Mouse (Mus musculus) left cerebral cortex, postnatal 25 days (tissue): ENCODE data around the gene Lrtm1. TPM values are rescaled to one million over a fixed set of nuclear protein-coding genes. Genes with fewer than 3 reads are reported as not detected.

Experiments
- DNase-seq, 2 experiments: peaks; one replicate each; pipeline ENCODE4 v3.0.0; 2022; ENCODE audit warnings: low spot score in 2 of 2, mixed read lengths in 1 of 2
- intact Hi-C: fragments of 180-260 bp; cut with DNase I; formaldehyde crosslinking; loops from one replicate; pipeline ENCODE4 v1.15.1; 2025
- total RNA-seq, 2 experiments: library from RNA; stranded (reverse); gene quantifications; 2 replicates each; pipeline ENCODE4 v1.2.3; 2021

Lrtm1 gene
- total RNA-seq: not detected

GRCm38 (mm10) chr14:29017883-29018282, at the start of gene Lrtm1:
Gene Lrtm1 (plus strand): TSS chr14:29018208.
- no peak for DNase-seq
- intact Hi-C loops: no loop called here

DNA sequence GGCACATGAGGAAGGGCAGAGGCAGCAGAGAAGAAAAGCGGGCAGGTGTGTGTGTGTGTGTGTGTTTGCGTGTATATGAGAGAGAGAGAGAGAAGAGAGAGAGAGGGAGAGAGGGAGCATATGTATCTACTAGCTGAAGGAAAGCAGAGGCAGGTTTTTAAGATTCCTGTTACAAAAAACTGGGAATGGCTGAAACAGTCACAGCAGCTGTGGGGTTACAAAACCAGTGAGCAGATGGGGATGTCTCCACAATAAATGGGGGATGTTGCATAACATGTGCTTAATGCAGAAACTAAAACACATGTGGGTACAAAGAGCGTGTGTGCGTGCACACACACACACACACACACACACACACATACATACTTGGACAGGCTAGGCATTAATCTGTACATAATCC, 48.8 kb upstream of the Lrtm1 start:
- peak; percentile 21 to 82 for DNase-seq
- intact Hi-C loops: no loop called here

- DNase-seq: no peak
- intact Hi-C loops: no loop called here
Observed at GRCm38 (mm10) chr14:28972620-28973019, 45.4 kb upstream of the Lrtm1 start.

GRCm38 (mm10) chr14:28979230-28979629, 38.8 kb upstream of the Lrtm1 start:
- intact Hi-C loops: loop anchor here (5.0 kb wide), 1 partner anchor 72 kb away; no protein-coding TSS in a partner anchor
- DNase-seq: peak; percentile 22 to 83

DNA sequence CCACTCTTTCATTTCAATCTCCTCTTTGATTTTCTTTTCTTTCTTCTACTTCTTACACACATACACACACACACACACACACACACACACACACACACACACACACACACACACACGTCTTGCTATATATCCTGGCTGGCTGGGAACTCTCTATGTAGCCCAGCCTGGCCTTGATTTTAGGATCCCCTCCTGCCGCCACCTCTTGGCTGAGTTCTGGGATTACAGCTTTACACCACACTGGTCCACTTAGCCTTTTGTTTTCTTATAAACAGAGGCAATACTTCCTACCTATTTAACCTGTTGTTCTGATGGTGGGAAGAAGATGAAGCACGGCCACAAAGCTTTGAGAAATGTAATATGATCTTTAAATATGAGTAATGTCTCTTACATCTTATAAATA, 37.5 kb upstream of the Lrtm1 start:
- DNase-seq: no peak
- intact Hi-C loops: no loop called here

DNA sequence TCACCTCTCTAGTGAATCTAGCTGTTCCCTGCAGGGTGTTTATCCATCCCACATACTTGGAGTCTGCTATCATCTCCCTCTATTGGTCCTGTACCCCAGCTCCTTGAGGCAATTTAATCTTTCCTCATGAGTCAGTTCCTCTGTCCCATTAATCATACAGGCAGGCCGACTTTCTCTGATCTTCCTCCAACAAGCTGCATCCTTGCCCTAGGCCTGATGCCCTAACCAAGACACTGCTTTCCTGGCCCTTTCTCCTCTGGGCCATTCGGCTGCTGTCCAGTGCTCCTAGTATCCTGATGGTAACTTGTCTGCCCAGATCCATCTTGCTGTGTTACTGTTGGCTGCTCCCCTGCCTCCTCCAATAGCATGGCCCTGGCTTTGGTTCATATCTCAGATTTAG, 33.7 kb upstream of the Lrtm1 start:
- intact Hi-C loops: no loop called here

DNA sequence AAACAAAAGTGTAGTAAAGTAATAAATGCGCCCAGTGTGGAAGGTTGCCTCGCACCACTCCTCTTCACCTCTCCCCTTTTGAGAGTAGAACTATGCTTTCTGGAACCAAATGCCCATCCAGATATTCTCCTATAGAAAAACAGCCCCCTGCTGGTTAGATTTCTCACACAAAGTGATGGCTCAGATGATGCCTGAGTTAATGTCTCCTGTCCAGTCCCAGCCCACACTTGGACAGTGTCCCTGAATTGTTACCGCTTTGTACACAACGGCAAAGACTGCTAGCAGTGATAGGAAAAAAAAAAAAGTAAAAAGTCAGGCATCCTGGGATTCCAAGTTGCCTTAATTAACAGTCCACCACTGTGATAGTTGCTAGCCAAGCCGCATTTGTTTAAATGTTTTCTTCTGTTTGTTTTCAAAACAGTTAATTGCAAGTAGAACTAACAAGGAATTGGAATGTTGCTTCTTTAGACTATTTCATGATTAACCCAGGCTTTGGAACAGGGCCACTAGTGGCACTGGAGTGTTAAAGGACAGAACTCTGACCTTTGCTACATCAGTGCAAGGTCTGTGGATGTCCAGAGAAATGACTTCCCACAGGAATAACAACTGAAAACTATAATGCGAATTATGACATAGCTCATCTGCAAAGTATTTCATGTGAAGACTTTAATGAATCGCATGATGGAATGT, 29.7 kb upstream of the Lrtm1 start:
- intact Hi-C loops: no loop called here

More for the DNA sequence above, 33.7 kb upstream of the Lrtm1 start:
- DNase-seq: no peak

GRCm38 (mm10) chr14:28996569-28996968, 21.4 kb upstream of the Lrtm1 start:
- no peak for DNase-seq
- intact Hi-C loops: no loop called here

More for the DNA sequence above, 29.7 kb upstream of the Lrtm1 start:
- no peak for DNase-seq

DNA sequence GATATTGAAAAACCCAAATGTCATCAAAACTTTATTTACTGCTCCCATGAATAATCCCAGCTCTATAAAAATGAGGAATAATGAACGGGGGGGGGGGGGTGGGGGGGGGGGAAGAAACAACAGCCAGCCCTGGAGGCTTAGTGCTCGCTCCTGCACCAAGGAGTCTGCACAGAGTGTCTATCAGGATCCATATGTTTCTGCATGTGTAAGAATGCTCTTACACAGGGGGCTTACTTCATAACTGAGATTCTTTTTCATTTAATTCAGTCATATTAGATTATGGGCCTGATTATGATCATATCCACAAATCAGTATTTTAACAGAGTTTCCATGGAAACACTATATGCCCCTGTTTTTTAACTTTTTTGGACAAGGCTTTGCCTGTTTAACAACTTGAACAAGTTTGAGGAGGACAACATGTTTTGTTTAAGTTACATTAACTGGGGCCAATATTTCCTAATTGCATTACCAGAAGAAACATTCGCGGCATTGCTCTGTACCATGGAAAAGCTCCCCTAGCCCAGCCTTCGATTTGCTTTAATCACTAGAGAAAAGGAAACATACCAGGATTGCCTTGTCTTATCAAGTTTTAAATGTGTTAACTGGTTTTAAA, 12.7 kb upstream of the Lrtm1 start:
- DNase-seq: no peak
- intact Hi-C loops: no loop called here

DNA sequence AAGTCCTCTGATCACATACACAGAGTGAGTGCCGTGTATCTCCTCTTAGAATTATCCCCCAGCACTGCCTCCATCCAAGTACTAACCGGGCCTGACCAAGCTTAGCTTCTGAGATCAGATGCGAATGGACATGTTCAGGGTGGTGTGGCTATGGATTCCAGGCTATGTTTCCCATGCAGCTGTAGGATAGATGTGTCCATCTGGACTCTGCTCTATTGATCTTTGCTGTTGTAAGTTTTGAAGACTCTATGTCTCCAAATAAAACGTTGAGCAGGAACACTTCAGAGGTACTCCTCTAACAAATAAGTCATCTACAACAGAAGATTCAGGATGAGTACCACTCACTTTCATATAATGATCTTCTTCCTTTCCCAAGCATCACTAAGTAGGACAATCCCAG, 8.4 kb upstream of the Lrtm1 start:
- DNase-seq: no peak

GRCm38 (mm10) chr14:29013161-29013560, 4.8 kb upstream of the Lrtm1 start:
- peak in 1 of 2 experiments; percentile 20 for DNase-seq
- intact Hi-C loops: no loop called here

More for the DNA sequence above, 8.4 kb upstream of the Lrtm1 start:
- intact Hi-C loops: no loop called here

DNA sequence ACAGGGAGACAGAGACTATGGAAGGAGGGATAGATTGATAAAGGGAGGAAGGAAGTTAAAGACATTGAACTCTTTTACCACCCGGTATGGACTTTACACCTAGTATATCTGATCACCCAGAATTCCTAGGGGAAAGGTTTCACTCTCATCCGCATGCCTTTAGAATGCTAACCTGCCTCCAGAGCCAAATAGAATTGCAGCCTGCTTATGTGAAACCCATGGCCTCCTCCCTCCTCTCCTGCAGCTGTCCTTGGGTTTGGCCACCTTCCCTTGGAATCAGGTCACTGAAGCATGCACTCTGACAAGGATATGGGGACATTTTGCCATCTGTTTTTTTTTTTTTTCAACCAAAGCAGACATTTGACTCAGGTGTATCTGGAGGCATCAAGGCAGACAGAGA, 3.3 kb upstream of the Lrtm1 start:
- no peak for DNase-seq
- intact Hi-C loops: no loop called here

DNA sequence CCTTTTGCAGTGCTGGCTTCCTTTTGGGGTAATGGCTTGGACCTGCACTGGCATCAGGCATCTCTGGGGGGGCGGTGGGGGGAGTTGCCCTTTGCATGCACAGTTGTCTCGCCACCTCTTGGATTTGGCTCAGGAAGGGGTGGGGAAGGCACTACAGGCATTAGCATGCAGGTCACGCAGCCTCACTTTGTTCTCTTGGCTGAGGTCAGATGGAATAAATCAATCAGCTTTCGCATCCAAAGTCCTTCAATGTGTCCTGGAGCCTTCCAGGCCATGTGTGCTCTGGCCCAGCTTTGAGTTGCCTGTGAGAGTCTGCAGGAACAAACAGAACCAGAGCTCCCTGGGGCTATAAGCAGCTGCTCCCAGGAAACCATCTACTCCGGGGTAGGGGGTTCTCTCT, 2.1 kb upstream of the Lrtm1 start:
- peak in 1 of 2 experiments; percentile 9 for DNase-seq
- intact Hi-C loops: no loop called here

DNA sequence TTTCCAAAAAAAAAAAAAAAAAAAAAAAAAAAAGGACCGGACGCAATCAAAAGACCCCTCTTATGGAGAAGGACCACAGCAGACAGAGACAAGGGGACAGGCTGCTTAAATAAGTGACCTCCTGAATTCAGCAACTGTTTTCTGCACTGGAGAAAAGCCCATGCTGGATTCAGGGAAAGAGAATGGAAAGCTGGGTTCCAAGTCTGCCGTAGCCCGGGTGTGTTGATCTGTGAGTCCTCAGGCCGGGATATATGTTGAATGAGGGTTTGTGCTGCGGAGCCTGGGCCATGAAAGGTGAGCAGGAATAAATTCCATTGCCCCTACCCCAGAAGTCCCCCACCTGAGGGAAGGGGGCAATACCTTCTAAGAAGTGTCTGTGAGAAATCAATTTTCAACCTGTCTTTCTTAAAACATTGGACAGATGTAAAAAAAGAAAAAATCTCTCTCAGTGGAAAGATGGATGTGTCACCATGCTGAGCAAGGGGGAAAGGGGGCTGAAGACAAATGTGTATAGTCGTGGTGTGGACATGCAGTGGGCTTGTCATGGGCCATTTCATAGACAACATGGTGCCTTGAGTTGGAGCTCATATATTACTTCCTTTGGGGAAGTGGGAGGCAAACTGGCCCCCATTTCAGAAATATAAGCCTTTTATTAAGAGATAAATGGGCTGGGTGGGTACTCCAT, 450 bp downstream of the Lrtm1 start:
- no peak for DNase-seq
- intact Hi-C loops: no loop called here

GRCm38 (mm10) chr14:29021295-29021694, 3.3 kb downstream of the Lrtm1 start:
- intact Hi-C loops: no loop called here
- DNase-seq: no peak

DNA sequence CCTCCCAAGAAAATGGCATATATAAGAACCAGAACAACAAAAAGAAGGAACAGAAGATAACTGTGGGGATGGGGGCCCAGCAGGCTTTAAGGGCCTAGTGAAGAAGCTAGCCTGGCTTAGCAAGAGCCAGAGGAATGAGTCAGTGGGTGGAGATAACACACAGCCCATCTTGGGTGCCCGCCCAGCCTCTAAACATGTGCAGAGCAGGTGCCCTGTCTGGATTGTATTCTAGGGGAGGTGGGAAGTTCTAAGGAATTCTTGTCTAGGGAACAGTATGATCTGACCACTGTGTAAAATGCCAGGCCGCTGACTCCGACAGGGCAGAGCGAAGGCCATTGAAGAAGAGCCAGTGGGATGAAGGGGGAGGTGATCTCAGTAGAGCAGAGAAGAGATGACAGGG, 5.2 kb downstream of the Lrtm1 start:
- intact Hi-C loops: no loop called here
- DNase-seq: peak in 1 of 2 experiments; percentile 17

DNA sequence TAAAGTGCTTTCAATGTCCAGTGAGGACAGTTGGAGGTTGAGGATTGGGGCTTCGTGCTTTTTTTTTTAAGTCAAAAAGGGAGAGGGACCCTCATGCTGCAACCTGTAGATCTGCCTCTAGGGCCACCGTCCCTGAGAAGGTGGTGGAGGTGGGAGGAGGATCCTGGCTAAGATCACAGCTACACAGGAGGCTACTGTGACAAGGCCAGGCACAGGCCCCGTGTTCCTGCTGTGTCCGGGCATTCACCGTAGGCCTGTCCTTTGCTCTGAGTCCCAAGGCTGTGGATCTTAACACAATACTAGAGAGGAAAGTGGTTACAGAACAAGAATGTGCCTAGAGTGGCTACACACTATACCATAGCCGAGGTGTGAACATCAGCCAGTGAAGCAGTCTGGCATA, 7.3 kb downstream of the Lrtm1 start:
- intact Hi-C loops: no loop called here
- no peak for DNase-seq

DNA sequence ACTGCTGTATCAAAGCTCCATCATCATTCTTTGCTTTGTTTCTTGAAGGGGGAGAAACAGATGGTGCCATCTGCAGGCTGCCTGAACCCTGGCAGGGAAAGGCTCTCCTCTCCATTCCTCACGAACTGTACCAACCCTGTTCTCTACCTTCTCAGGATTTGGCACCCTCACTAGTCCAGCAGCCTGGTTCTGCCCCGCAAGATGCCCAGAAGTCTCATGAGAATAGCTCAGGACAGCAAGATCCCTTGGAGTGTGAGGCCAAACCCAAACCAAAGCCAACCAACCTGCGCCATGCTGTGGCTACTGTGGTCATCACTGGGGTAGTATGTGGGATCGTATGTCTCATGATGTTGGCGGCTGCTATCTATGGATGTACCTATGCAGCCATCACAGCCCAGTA, 9.3 kb downstream of the Lrtm1 start:
- intact Hi-C loops: no loop called here
- DNase-seq: no peak

DNA sequence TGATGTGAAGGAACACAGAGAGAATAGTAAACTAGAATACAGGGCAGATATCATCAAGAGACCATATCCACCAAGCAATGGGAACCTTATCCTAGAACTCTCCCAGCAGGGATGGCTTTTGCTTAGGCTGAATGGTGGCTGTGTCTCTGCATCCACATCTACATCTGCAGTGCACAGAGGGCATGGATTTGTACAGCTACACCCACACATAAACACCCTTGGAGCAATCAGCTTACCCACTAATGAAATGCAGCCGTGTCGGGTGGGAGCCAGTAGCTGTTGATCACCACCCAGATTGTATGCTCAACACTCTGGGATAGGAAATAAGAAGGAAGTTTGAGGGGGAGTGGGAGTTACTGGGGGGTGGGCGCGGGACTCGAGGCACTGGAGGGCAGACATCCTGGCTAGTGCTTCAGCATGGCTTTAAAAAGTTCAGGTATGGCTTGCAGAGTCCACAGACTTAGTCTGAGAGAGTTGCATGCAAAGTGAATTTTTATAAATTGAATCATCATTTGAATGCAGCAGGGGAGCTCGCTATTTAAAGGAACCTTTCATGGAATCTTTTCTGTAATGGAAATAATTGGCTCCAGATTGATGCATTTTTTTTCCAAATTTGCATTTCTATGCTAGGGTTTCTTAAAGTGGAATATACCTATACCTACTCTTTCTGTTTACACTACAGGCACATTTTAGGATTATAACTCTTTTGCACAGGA, 10.5 kb downstream of the Lrtm1 start:
- DNase-seq: peak in 1 of 2 experiments; percentile 22
- intact Hi-C loops: no loop called here

GRCm38 (mm10) chr14:29029107-29029469, 11.1 kb downstream of the Lrtm1 start:
- intact Hi-C loops: no loop called here
- peak in 1 of 2 experiments; percentile 28 for DNase-seq
